ENCODE assay signal across 12 mouse cellular contexts in the genomic region with DNA sequence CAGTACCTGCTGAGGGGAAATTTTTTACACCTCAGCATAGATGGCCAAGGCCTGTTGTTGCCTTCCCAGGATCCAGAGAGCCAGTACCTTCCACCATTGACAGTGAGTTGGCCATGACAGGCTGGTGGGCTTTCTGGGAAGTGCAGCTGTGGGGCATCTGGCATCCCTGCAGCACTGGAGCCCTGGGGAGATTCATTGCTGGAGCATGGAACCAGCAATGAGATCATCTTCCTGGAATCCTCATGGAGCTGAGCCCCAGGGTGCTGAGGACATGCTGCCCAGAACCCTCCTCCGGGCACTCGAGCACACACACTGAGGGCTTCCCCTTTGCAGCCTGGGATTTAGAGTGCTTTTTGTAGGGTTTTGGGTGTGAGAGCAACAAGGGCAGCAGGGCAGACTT. TPM values are rescaled to one million over a fixed set of nuclear protein-coding genes. Genes with fewer than 3 reads are reported as not detected.
A peak's percentile ranks its signal among the peaks of the same experiment; 100 is the strongest.
DNase-seq lines count a peak whose midpoint lies in the region; ATAC-seq and TF ChIP-seq lines count a peak whose summit lies in the region.
"Had no signal": no experiment of that assay in that cellular context is flagged by ENCODE, and none has a peak within 500 bp of the region (broad histone marks: within the 10 kb centered on the region; RNA-seq: fewer than 3 reads in every experiment).

No protein-coding gene starts in this region.

- no peaks in the 10 kb centered on the region for H3K36me3 ChIP-seq in heart, postnatal 0 days (replicated peaks; ENCODE audit: control insufficient read depth, insufficient read depth, low read length)
- H3K36me3 ChIP-seq in midbrain, embryonic 12.5 days, result peaks cover 22% of the 10 kb centered on the region
- peaks cover 26% of the 10 kb centered on the region for H3K36me3 ChIP-seq in midbrain, embryonic 10.5 days
- no peaks in the 10 kb centered on the region for H3K36me3 ChIP-seq in stomach, embryonic 16.5 days (ENCODE audit: control insufficient read depth, insufficient read depth, low read length)

- peak overlapping the region; percentile 74; the same call in 1 of the 2 replicates for H3K27ac ChIP-seq in heart, postnatal 0 days (ENCODE audit: low read depth)
- H3K27ac ChIP-seq in midbrain, embryonic 12.5 days (replicated peaks), result 0 out of 2 replicates have a peak overlapping the region, but pooled peaks have one; percentile 15
- H3K27ac ChIP-seq in midbrain, embryonic 10.5 days (replicated peaks), result no peak overlapping the region; the same call in 1 of the 2 replicates
- peak overlapping the region; percentile 90 for H3K27ac ChIP-seq in stomach, embryonic 16.5 days (ENCODE audit: low read length)
- H3K27ac ChIP-seq: forebrain, embryonic 12.5 days had no signal

- ATAC-seq in heart, postnatal 0 days (ENCODE audit: insufficient read depth, low read depth), result 0 out of 2 replicates have a peak, but pooled peaks have one; percentile 15
- ATAC-seq in midbrain, embryonic 12.5 days (ENCODE audit: low FRiP score, low read depth), result no peak
- no peak for ATAC-seq in stomach, embryonic 16.5 days (ENCODE audit: insufficient read depth, low FRiP score)

- peaks cover 48% of the 10 kb centered on the region for H3K4me1 ChIP-seq in heart, postnatal 0 days (ENCODE audit: control insufficient read depth, insufficient read depth)
- H3K4me1 ChIP-seq in midbrain, embryonic 12.5 days, result peaks cover 32% of the 10 kb centered on the region
- peaks cover 68% of the 10 kb centered on the region for H3K4me1 ChIP-seq in midbrain, embryonic 10.5 days
- H3K4me1 ChIP-seq in stomach, embryonic 16.5 days (ENCODE audit: control insufficient read depth, insufficient read depth, low read length), result peaks cover 63% of the 10 kb centered on the region

- peak; percentile 53 for DNase-seq in adrenal gland, adult 2 months
- DNase-seq in adrenal gland, postnatal 10 days, result no peak
- no peak for DNase-seq in heart, postnatal 0 days (ENCODE audit: low spot score)
- no peak for DNase-seq in heart, adult 9 months (ENCODE audit: low spot score in 2 of 2)
- DNase-seq in midbrain, embryonic 10.5 days (ENCODE audit: low spot score), result no peak
- no peak for DNase-seq in testis, postnatal 10 days (ENCODE audit: low spot score)
- DNase-seq: cerebellum, postnatal 36 days; kidney, postnatal 14 days; lung, adult 2 months had no signal

- no peak overlapping the region for H3K4me3 ChIP-seq in heart, postnatal 0 days (ENCODE audit: low read depth, low read length)
- no peak overlapping the region for H3K4me3 ChIP-seq in midbrain, embryonic 12.5 days
- no peak overlapping the region for H3K4me3 ChIP-seq in midbrain, embryonic 10.5 days
- no peak overlapping the region for H3K4me3 ChIP-seq in stomach, embryonic 16.5 days (replicated peaks; ENCODE audit: low read length)
- H3K4me3 ChIP-seq: forebrain, embryonic 12.5 days had no signal

- 10% methylated on average over 2 of the region's 2 CpGs for WGBS in heart, postnatal 0 days
- 38% methylated on average over 2 of the region's 2 CpGs for WGBS in midbrain, embryonic 12.5 days
- WGBS in midbrain, embryonic 10.5 days, result 55% methylated on average over 2 of the region's 2 CpGs
- 70% methylated on average over 2 of the region's 2 CpGs for WGBS in stomach, embryonic 16.5 days

- H3K27me3 ChIP-seq in heart, postnatal 0 days (ENCODE audit: control insufficient read depth, insufficient read depth, low read length), result no peaks in the 10 kb centered on the region
- H3K27me3 ChIP-seq in midbrain, embryonic 12.5 days, result no peaks in the 10 kb centered on the region
- no peaks in the 10 kb centered on the region for H3K27me3 ChIP-seq in midbrain, embryonic 10.5 days (ENCODE audit: low read depth, poor library complexity, severe bottlenecking)
- H3K27me3 ChIP-seq in stomach, embryonic 16.5 days (ENCODE audit: control insufficient read depth, insufficient read depth, low read length), result no peaks in the 10 kb centered on the region
- H3K27me3 ChIP-seq: forebrain, embryonic 12.5 days had no signal

- no peaks in the 10 kb centered on the region for H3K9me3 ChIP-seq in heart, postnatal 0 days (replicated peaks; ENCODE audit: control insufficient read depth, low read length)
- no peaks in the 10 kb centered on the region for H3K9me3 ChIP-seq in midbrain, embryonic 12.5 days
- H3K9me3 ChIP-seq in midbrain, embryonic 10.5 days (replicated peaks), result no peaks in the 10 kb centered on the region
- no peaks in the 10 kb centered on the region for H3K9me3 ChIP-seq in stomach, embryonic 16.5 days (replicated peaks; ENCODE audit: control insufficient read depth, low read length)
- H3K9me3 ChIP-seq: forebrain, embryonic 12.5 days had no signal

- H3K4me2 ChIP-seq in heart, postnatal 0 days (ENCODE audit: low read depth, low read length), result no peak overlapping the region
- H3K4me2 ChIP-seq in midbrain, embryonic 12.5 days (replicated peaks), result no peak overlapping the region
- H3K4me2 ChIP-seq in stomach, embryonic 16.5 days (ENCODE audit: low read depth, low read length), result no peak overlapping the region
- H3K4me2 ChIP-seq: forebrain, embryonic 12.5 days had no signal

- TF ChIP-seq CTCF in heart, postnatal 0 days (IDR thresholded peaks at IDR 0.05; ENCODE audit: low read depth), result no peak

- no peak overlapping the region for H3K9ac ChIP-seq in heart, postnatal 0 days (replicated peaks; ENCODE audit: low read depth, low read length)
- no peak overlapping the region for H3K9ac ChIP-seq in midbrain, embryonic 12.5 days (replicated peaks)
- peak overlapping the region; percentile 53; the same call in 1 of the 2 replicates for H3K9ac ChIP-seq in stomach, embryonic 16.5 days (ENCODE audit: low read length)
- H3K9ac ChIP-seq: forebrain, embryonic 12.5 days had no signal

- TF ChIP-seq EP300 in heart, postnatal 0 days (IDR thresholded peaks at IDR 0.05; ENCODE audit: low read depth), result no peak

RNA-seq across cellular contexts. Expression of gene Pgs1, which starts 9.2 kb away (rescaled TPM):
- 10 to 100 TPM; 53.9 to 54.5 TPM for total RNA-seq in adrenal gland, adult 2 months (2021)
- 99.4 and 165 TPM in 2 replicates for polyA plus RNA-seq in adrenal gland, adult 2 months (2012; rRNA removed)
- total RNA-seq in adrenal gland, postnatal 10 days (2021), result 10 to 100 TPM; 30.9 to 31.0 TPM
- 27.2 and 33.0 TPM in 2 replicates for total RNA-seq in heart, postnatal 0 days (2014; rRNA removed; ENCODE audit: low replicate concordance)
- 20.3 and 21.8 TPM in 2 replicates for polyA plus RNA-seq in heart, postnatal 0 days (2015; fragmentation: Nextera tagmentation; extraction: Ambion mirVana)
- 47.5 and 48.9 TPM in 2 replicates for polyA plus RNA-seq in midbrain, embryonic 12.5 days (2016; fragmentation: Nextera tagmentation; extraction: Ambion mirVana)
- polyA plus RNA-seq in midbrain, embryonic 10.5 days (2016; fragmentation: Nextera tagmentation; extraction: Ambion mirVana), result 45.0 and 46.3 TPM in 2 replicates
- 32.1 and 37.1 TPM in 2 replicates for polyA plus RNA-seq in stomach, embryonic 16.5 days (2015; fragmentation: Nextera tagmentation; extraction: Ambion mirVana)

RNA-seq across cellular contexts. Expression of gene Socs3, which starts 25.4 kb away (rescaled TPM):
- total RNA-seq in adrenal gland, adult 2 months (2021), result 1 to 10 TPM; 3.2 to 6.9 TPM
- polyA plus RNA-seq in adrenal gland, adult 2 months (2012; rRNA removed), result 14.1 and 14.8 TPM in 2 replicates
- 1 to 10 TPM; 5.0 to 9.0 TPM for total RNA-seq in adrenal gland, postnatal 10 days (2021)
- total RNA-seq in heart, postnatal 0 days (2014; rRNA removed; ENCODE audit: low replicate concordance), result 5.7 and 13.1 TPM in 2 replicates
- polyA plus RNA-seq in heart, postnatal 0 days (2015; fragmentation: Nextera tagmentation; extraction: Ambion mirVana), result 4.0 and 5.1 TPM in 2 replicates
- 10.7 and 13.2 TPM in 2 replicates for polyA plus RNA-seq in midbrain, embryonic 12.5 days (2016; fragmentation: Nextera tagmentation; extraction: Ambion mirVana)
- 14.1 and 14.3 TPM in 2 replicates for polyA plus RNA-seq in midbrain, embryonic 10.5 days (2016; fragmentation: Nextera tagmentation; extraction: Ambion mirVana)
- polyA plus RNA-seq in stomach, embryonic 16.5 days (2015; fragmentation: Nextera tagmentation; extraction: Ambion mirVana), result 16.1 and 17.4 TPM in 2 replicates
